Mouse (Mus musculus) neural tube, embryonic 14.5 days (tissue): Measurements from ENCODE around the gene Tmprss11e. TPM values are rescaled to one million over a fixed set of nuclear protein-coding genes. Genes with fewer than 3 reads are reported as not detected.

Experiments
- ATAC-seq: fragments of 200-750 bp; cut with Nextera tagmentation; 2 replicates; pipeline ENCODE4 v1.8.0; 2017; ENCODE audit warnings: low read depth, mild to moderate bottlenecking, moderate TSS enrichment, moderate library complexity
- H3K27ac ChIP-seq: fragments of 300-500 bp; sonication (generic); 2 replicates; pipeline ENCODE4 v1.5.1; 2014; ENCODE audit warnings: low read depth, mild to moderate bottlenecking, control low read depth, low read length, moderate library complexity, mixed read lengths
- H3K27me3 ChIP-seq: fragments of 300-500 bp; sonication (generic); 2 replicates; pipeline ENCODE4 v1.6.1; 2014; ENCODE audit warnings: low read length; ENCODE audit not compliant: control insufficient read depth, insufficient read depth
- H3K36me3 ChIP-seq: fragments of 300-500 bp; sonication (generic); 2 replicates; pipeline ENCODE4 v1.6.1; 2014; ENCODE audit warnings: low read length, mixed read lengths; ENCODE audit not compliant: control insufficient read depth, insufficient read depth
- H3K4me1 ChIP-seq: fragments of 300-500 bp; sonication (generic); 2 replicates; pipeline ENCODE4 v1.6.1; 2014; ENCODE audit warnings: low read length; ENCODE audit not compliant: control insufficient read depth, insufficient read depth
- H3K4me2 ChIP-seq: fragments of 300-500 bp; sonication (generic); 2 replicates; pipeline ENCODE4 v1.6.1; 2014; ENCODE audit warnings: mild to moderate bottlenecking, low read depth, low read length, control low read depth
- H3K4me3 ChIP-seq: fragments of 300-500 bp; sonication (generic); 2 replicates; pipeline ENCODE4 v1.5.1; 2014; ENCODE audit warnings: low read depth, low read length, control low read depth, mixed read lengths
- H3K9ac ChIP-seq: fragments of 300-500 bp; sonication (generic); replicated peaks from 2 replicates; pipeline ENCODE4 v1.6.1; 2014; ENCODE audit warnings: low read depth, mild to moderate bottlenecking, control low read depth, low read length, mixed read lengths
- H3K9me3 ChIP-seq: fragments of 300-500 bp; sonication (generic); 2 replicates; pipeline ENCODE4 v1.6.1; 2016; ENCODE audit warnings: low read length; ENCODE audit not compliant: control insufficient read depth
- WGBS: fragments of 180-500 bp; shearing (Covaris S2); extraction: QIAGEN DNeasy Blood & Tissue Kit; methylation state at CpG from one replicate; pipeline ENCODE4 v1.1.7; 2014; 5-methylcytosine and 5-hydroxymethylcytosine counted together
- polyA plus RNA-seq: library from polyadenylated mRNA; unstranded; fragments of >200 nt; fragmentation: Nextera tagmentation; extraction: Ambion mirVana; gene quantifications from 2 replicates; pipeline ENCODE4 v1.2.1, GENCODE M21; 2014

Tmprss11e gene
- polyA plus RNA-seq, 1 experiment from 2014 or later: not detected

DNA sequence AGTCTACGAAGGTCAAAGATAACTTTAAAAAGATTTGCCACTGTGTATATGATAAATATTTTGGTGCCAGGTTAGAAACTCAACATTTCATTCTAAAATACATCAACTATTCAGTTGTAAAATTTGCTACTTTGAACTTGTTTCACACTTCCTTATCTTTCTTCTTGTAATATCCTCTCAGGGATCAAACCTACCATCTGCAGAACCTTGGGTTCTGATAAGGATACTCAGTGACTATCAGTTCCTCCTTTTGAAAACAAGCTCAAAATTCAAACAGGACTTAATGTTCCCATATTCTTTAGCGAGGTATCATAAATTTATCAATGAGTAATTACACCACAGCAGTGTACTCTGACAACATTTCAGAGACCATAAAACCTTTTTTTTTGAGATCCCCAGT, 30.6 kb downstream of the Tmprss11e start:
- WGBS: 84% methylated on average over 2 of the region's 2 CpGs
- no peak overlapping the region for H3K9ac ChIP-seq
- H3K4me2 ChIP-seq: no peak overlapping the region
- no peak overlapping the region for H3K27ac ChIP-seq
- H3K4me3 ChIP-seq: no peak overlapping the region
- H3K4me1 ChIP-seq: no peaks in the 10 kb centered on the region
- H3K27me3 ChIP-seq: no peaks in the 10 kb centered on the region
- H3K9me3 ChIP-seq: no peaks in the 10 kb centered on the region
- ATAC-seq: no peak
- no peaks in the 10 kb centered on the region for H3K36me3 ChIP-seq

DNA sequence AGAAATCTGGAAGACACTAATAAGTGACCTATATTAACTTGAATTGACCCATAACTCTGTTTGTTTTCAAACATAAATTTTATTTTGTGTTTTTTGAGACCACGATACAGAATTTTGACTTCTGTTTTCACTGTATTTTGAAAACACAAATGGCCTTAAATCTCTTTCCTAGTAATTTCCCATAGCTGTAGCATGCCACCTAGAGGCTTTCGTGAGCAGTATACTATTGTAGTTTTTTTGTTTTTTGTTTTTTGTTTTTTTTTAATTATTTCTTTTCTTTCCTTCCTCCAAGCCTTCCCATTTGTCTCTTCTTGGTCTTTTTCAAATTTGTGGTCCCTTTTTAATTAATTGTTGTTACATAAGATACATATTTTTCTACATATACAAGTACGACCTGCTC, 40.7 kb downstream of the Tmprss11e start:
- no peak overlapping the region for H3K27ac ChIP-seq
- H3K9ac ChIP-seq: no peak overlapping the region
- H3K36me3 ChIP-seq: no peaks in the 10 kb centered on the region
- H3K9me3 ChIP-seq: no peaks in the 10 kb centered on the region
- H3K4me1 ChIP-seq: no peaks in the 10 kb centered on the region
- no peak for ATAC-seq
- no peaks in the 10 kb centered on the region for H3K27me3 ChIP-seq
- H3K4me3 ChIP-seq: no peak overlapping the region
- H3K4me2 ChIP-seq: no peak overlapping the region
- WGBS: 87% methylated on average over 3 of the region's 3 CpGs

- Histone ChIP-seq H3K27ac (no peak overlapping the region), H3K4me2 (no peak overlapping the region), H3K9me3 (no peaks in the 10 kb centered on the region), H3K4me1 (no peaks in the 10 kb centered on the region), H3K9ac (no peak overlapping the region), H3K4me3 (no peak overlapping the region), H3K27me3 (no peaks in the 10 kb centered on the region), H3K36me3 (no peaks in the 10 kb centered on the region)
- ATAC-seq: no peak
- 65% methylated on average over 4 of the region's 4 CpGs for WGBS
Measured at GRCm38 (mm10) chr5:86684667-86685066, 60.9 kb downstream of the Tmprss11e start.

GRCm38 (mm10) chr5:86676262-86676661, 69.4 kb downstream of the Tmprss11e start, which contains the start of gene Tmprss11b:
TSS of gene Tmprss11b (minus strand) at chr5:86676362.
- Histone ChIP-seq H3K27me3 (no peaks in the 10 kb centered on the region), H3K4me2 (no peak within 1 kb of the TSS), H3K9me3 (no peaks in the 10 kb centered on the region), H3K36me3 (no peaks in the 10 kb centered on the region), H3K9ac (no peak within 1 kb of the TSS), H3K4me3 (no peak within 1 kb of the TSS), H3K27ac (no peak within 1 kb of the TSS), H3K4me1 (no peaks in the 10 kb centered on the region)
- no peak for ATAC-seq
- WGBS: 86% methylated on average over 5 of the region's 5 CpGs

Other genes starting within 250 kb of the Tmprss11e start
- not detected in 2 replicates for gene Tmprss11g, start 227.2 kb downstream of the Tmprss11e start, polyA plus RNA-seq
- gene Tmprss11f, start 113.4 kb downstream of the Tmprss11e start, polyA plus RNA-seq: not detected in 2 replicates
- gene Tmprss11b, start 69.5 kb downstream of the Tmprss11e start, polyA plus RNA-seq: not detected in 2 replicates
- gene Ythdc1, start 58.4 kb upstream of the Tmprss11e start, polyA plus RNA-seq: 44.6 and 45.4 TPM in 2 replicates
- not detected in 2 replicates for gene Ugt2b34, start 161.1 kb upstream of the Tmprss11e start, polyA plus RNA-seq
- gene Ugt2b1, start 180.7 kb upstream of the Tmprss11e start, polyA plus RNA-seq: not detected in 2 replicates